Mouse (Mus musculus) left cerebral cortex, adult 11 months (tissue): Measurements from ENCODE around the gene Ccdc153.
A peak's percentile ranks its signal among the peaks of the same experiment; 100 is the strongest.

Experiments
- DNase-seq: peaks from one replicate; pipeline ENCODE4 v3.0.0; 2022; ENCODE audit warnings: low spot score

Ccdc153 gene

GRCm38 (mm10) chr9:44240911-44241310 lies 435 bp downstream of the Ccdc153 start:
- no peak for DNase-seq

GRCm38 (mm10) chr9:44241418-44241817 lies 942 bp downstream of the Ccdc153 start:
- DNase-seq = no peak

GRCm38 (mm10) chr9:44243621-44244020 lies 3.1 kb downstream of the Ccdc153 start:
- no peak for DNase-seq

- DNase-seq = no peak
These were observed 7.4 kb downstream of the Ccdc153 start for GRCm38 (mm10) chr9:44247907-44248306.

GRCm38 (mm10) chr9:44249181-44250146 lies 9.0 kb downstream of the Ccdc153 start:
- DNase-seq = peak; percentile 52

GRCm38 (mm10) chr9:44250445-44250844 lies 10.0 kb downstream of the Ccdc153 start:
- no peak for DNase-seq

GRCm38 (mm10) chr9:44251314-44251713 lies 10.8 kb downstream of the Ccdc153 start, which contains the start of gene Pdzd3:
Pdzd3 (minus strand) TSS chr9:44251471.
- DNase-seq = no peak

- no peak for DNase-seq
These were observed 13.0 kb downstream of the Ccdc153 start for GRCm38 (mm10) chr9:44253441-44253840.

GRCm38 (mm10) chr9:44254508-44255135 lies 14.1 kb downstream of the Ccdc153 start:
- DNase-seq = no peak

GRCm38 (mm10) chr9:44255136-44255521 lies 14.7 kb downstream of the Ccdc153 start:
- no peak for DNase-seq

GRCm38 (mm10) chr9:44256213-44256612 lies 15.7 kb downstream of the Ccdc153 start:
- no peak for DNase-seq

GRCm38 (mm10) chr9:44259014-44259413 lies 18.5 kb downstream of the Ccdc153 start:
- no peak for DNase-seq

- DNase-seq = no peak
These were observed 20.9 kb downstream of the Ccdc153 start for GRCm38 (mm10) chr9:44261388-44261787.

GRCm38 (mm10) chr9:44266478-44267226 lies 26.2 kb downstream of the Ccdc153 start:
- peak; percentile 50 for DNase-seq

GRCm38 (mm10) chr9:44267319-44268026 lies 27.0 kb downstream of the Ccdc153 start:
- no peak for DNase-seq

GRCm38 (mm10) chr9:44268027-44268360 lies 27.5 kb downstream of the Ccdc153 start:
- peak; percentile 61 for DNase-seq

GRCm38 (mm10) chr9:44268432-44268831 lies 28.0 kb downstream of the Ccdc153 start, which contains the start of gene Nlrx1:
Nlrx1 (minus strand) TSS chr9:44268599.
- no peak for DNase-seq

- DNase-seq = no peak
These were observed 28.6 kb downstream of the Ccdc153 start for GRCm38 (mm10) chr9:44269077-44269476.

- no peak for DNase-seq
These were observed 29.5 kb downstream of the Ccdc153 start for GRCm38 (mm10) chr9:44269973-44270372.

GRCm38 (mm10) chr9:44283183-44283582 lies 42.7 kb downstream of the Ccdc153 start:
- DNase-seq = no peak

- no peak for DNase-seq
These were observed 45.9 kb downstream of the Ccdc153 start for GRCm38 (mm10) chr9:44286256-44286850.
